8 mouse cellular contexts compared by ENCODE assay signal in the genomic region with DNA sequence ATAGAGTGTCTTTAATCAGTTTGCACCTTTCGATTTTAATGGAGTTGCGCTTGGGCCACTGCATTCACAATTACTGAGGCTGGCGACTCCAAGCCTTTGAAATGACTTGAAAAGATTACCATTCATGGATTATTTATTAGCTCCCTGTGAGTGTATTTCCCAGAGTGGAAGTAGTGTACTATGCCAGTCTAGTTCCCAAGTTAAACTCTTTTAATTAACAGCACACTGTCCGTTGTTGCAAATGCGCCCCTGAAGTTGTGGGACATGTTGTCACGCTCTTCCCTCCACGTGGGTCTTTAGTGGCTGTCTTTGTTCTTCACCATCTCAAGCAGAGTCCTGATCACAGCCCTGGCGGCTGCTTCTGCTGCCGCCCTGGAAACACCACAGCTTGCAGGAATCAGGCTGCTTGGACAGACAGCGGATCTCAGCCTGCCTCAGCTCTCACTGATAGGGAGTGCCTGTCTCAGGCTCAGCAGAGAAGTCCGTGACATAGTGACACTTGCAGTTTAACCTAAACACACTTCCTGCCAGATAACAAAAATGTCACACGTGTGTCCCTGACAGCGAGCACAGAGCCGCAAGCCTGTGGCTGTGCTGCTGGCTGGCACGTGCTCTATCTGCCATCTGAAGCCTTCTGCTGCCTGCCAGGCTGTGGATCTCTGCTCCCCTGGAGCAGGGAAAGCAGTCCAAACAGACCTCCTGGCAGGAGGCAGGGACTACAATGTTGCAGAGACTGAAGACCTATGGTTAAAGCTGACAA.
A peak's percentile ranks its signal among the peaks of the same experiment; 100 is the strongest.
DNase-seq lines count a peak whose midpoint lies in the region; ATAC-seq and TF ChIP-seq lines count a peak whose summit lies in the region.

No protein-coding gene starts in this region.

- peaks cover 0 to 4% of the 10 kb centered on the region in 2 experiments; a peak in 1 of 4 replicates for H3K4me1 ChIP-seq in CH12.LX (ENCODE audit: control insufficient read depth in 1 of 2, insufficient read depth in 2 of 2)
- H3K4me1 ChIP-seq in embryonic facial prominence, embryonic 13.5 days: peaks cover 9% of the 10 kb centered on the region
- 0 out of 2 replicates have a peak, but pooled peaks cover 8% of the 10 kb centered on the region for H3K4me1 ChIP-seq in hindbrain, embryonic 11.5 days (replicated peaks; ENCODE audit: control insufficient read depth, insufficient read depth, low read length)
- peaks cover 22% of the 10 kb centered on the region for H3K4me1 ChIP-seq in midbrain, embryonic 10.5 days
- H3K4me1 ChIP-seq in thymus, adult 2 months (replicated peaks; ENCODE audit: control insufficient read depth, insufficient read depth, low read length): peaks cover 8% of the 10 kb centered on the region; the same call in 1 of the 2 replicates

- TF ChIP-seq POLR2A in CH12.LX (IDR thresholded peaks at IDR 0.05; ENCODE audit: low read depth, low read length): no peak
- no peak for TF ChIP-seq POLR2A in thymus, adult 2 months (IDR thresholded peaks at IDR 0.05; ENCODE audit: control insufficient read depth, extremely low read depth, insufficient read depth, low read length, poor library complexity)

- ATAC-seq in embryonic facial prominence, embryonic 13.5 days (ENCODE audit: insufficient number of reproducible peaks, insufficient read depth, low FRiP score, low TSS enrichment, low read depth): no peak
- ATAC-seq in hindbrain, embryonic 11.5 days (ENCODE audit: low FRiP score): peak; percentile 75

- no peak for TF ChIP-seq EP300 in CH12.LX (IDR thresholded peaks at IDR 0.05; ENCODE audit: low read length)

- no peak for DNase-seq in CH12.LX (ENCODE audit: extremely low read depth)
- DNase-seq in adrenal gland, postnatal 14 days: peak; percentile 44
- peak; percentile 70 for DNase-seq in hindbrain, embryonic 11.5 days (ENCODE audit: low spot score)
- peak; percentile 39 to 50 for DNase-seq in layer of hippocampus, postnatal 36 days
- peak; percentile 71 for DNase-seq in midbrain, embryonic 10.5 days (ENCODE audit: low spot score)
- DNase-seq in thymus, adult 2 months: peak; percentile 37
- DNase-seq in ovary, postnatal 14 days (ENCODE audit: low spot score): no peak

- H3K4me2 ChIP-seq in CH12.LX (ENCODE audit: insufficient read depth, low read depth, poor library complexity, severe bottlenecking): no peak overlapping the region
- H3K4me2 ChIP-seq in embryonic facial prominence, embryonic 13.5 days: peak overlapping the region; percentile 53
- peak overlapping the region; percentile 37 for H3K4me2 ChIP-seq in hindbrain, embryonic 11.5 days (replicated peaks; ENCODE audit: low read depth, low read length)

- H3K27me3 ChIP-seq in CH12.LX (replicated peaks): no peaks in the 10 kb centered on the region
- peaks cover 6% of the 10 kb centered on the region for H3K27me3 ChIP-seq in embryonic facial prominence, embryonic 13.5 days
- H3K27me3 ChIP-seq in hindbrain, embryonic 11.5 days (ENCODE audit: control insufficient read depth, insufficient read depth, low read length): no peaks in the 10 kb centered on the region
- H3K27me3 ChIP-seq in midbrain, embryonic 10.5 days (ENCODE audit: low read depth, poor library complexity, severe bottlenecking): peaks cover 36% of the 10 kb centered on the region; the same call in 1 of the 2 replicates
- H3K27me3 ChIP-seq in thymus, adult 2 months (ENCODE audit: control insufficient read depth, insufficient read depth, low read length): no peaks in the 10 kb centered on the region

- in situ Hi-C loops in CH12.LX (cut with MboI; ENCODE audit: low pct_ligation_motif_present, low pct_unique_long_range_greater_than_20kb, low sequenced_read_pairs): no loop called here

- no peak for TF ChIP-seq CTCF in CH12.LX (conservative IDR thresholded peaks at IDR 0.05 in 1 of 2, IDR thresholded peaks at IDR 0.05 in 1 of 2; ENCODE audit: low read depth in 2 of 2, low read length in 2 of 2)
- TF ChIP-seq CTCF in thymus, adult 2 months (IDR thresholded peaks at IDR 0.05; ENCODE audit: borderline replicate concordance, control insufficient read depth, extremely low read depth, insufficient read depth, low read length, poor library complexity): no peak

- no peaks in the 10 kb centered on the region for H3K36me3 ChIP-seq in CH12.LX (replicated peaks in 1 of 2; ENCODE audit: control insufficient read depth in 1 of 2, insufficient read depth in 1 of 2, low read length in 1 of 2)
- no peaks in the 10 kb centered on the region for H3K36me3 ChIP-seq in embryonic facial prominence, embryonic 13.5 days
- no peaks in the 10 kb centered on the region for H3K36me3 ChIP-seq in hindbrain, embryonic 11.5 days (ENCODE audit: control insufficient read depth, insufficient read depth, low read length)
- H3K36me3 ChIP-seq in midbrain, embryonic 10.5 days: no peaks in the 10 kb centered on the region
- H3K36me3 ChIP-seq in thymus, adult 2 months (ENCODE audit: control insufficient read depth, insufficient read depth, low read length): no peaks in the 10 kb centered on the region

- dilution Hi-C loops in CH12.LX (cut with MboI; ENCODE audit: extremely low pct_ligation_motif_present, extremely low pct_unique_long_range_greater_than_20kb, low sequenced_read_pairs): no loop called here

- no peak for TF ChIP-seq RAD21 in CH12.LX (IDR thresholded peaks at IDR 0.05; ENCODE audit: low read depth, low read length)

- no peak overlapping the region for H3K9ac ChIP-seq in CH12.LX (ENCODE audit: insufficient read depth, low read depth)
- H3K9ac ChIP-seq in embryonic facial prominence, embryonic 13.5 days: peak overlapping the region; percentile 41; the same call in 1 of the 2 replicates
- peak overlapping the region; percentile 32 for H3K9ac ChIP-seq in hindbrain, embryonic 11.5 days (ENCODE audit: low read depth, low read length)

- H3K4me3 ChIP-seq in CH12.LX (replicated peaks in 1 of 3; ENCODE audit: low read depth in 2 of 3, low read length in 2 of 3, poor library complexity in 1 of 3): no peak overlapping the region
- peak overlapping the region; percentile 21 for H3K4me3 ChIP-seq in embryonic facial prominence, embryonic 13.5 days
- H3K4me3 ChIP-seq in hindbrain, embryonic 11.5 days (ENCODE audit: low read depth, low read length): peak overlapping the region; percentile 14; the same call in 1 of the 2 replicates
- H3K4me3 ChIP-seq in midbrain, embryonic 10.5 days: peak overlapping the region; percentile 47
- H3K4me3 ChIP-seq in thymus, adult 2 months (ENCODE audit: control insufficient read depth, insufficient read depth, low read length): 0 out of 2 replicates have a peak overlapping the region, but pooled peaks have one; percentile 2

- WGBS in embryonic facial prominence, embryonic 13.5 days: 12% methylated on average over 15 of the region's 15 CpGs
- 4% methylated on average over 15 of the region's 15 CpGs for WGBS in hindbrain, embryonic 11.5 days
- 7% methylated on average over 15 of the region's 15 CpGs for WGBS in midbrain, embryonic 10.5 days
- 19% methylated on average over 15 of the region's 15 CpGs for WGBS in thymus, adult 2 months

- H3K79me2 ChIP-seq in CH12.LX (replicated peaks; ENCODE audit: control insufficient read depth, extremely low read depth, insufficient read depth, poor library complexity, severe bottlenecking): no peaks in the 10 kb centered on the region

- no peaks in the 10 kb centered on the region for H3K9me3 ChIP-seq in CH12.LX (replicated peaks; ENCODE audit: low read length)
- H3K9me3 ChIP-seq in embryonic facial prominence, embryonic 13.5 days: no peaks in the 10 kb centered on the region
- H3K9me3 ChIP-seq in hindbrain, embryonic 11.5 days (ENCODE audit: control insufficient read depth, low read length): no peaks in the 10 kb centered on the region
- no peaks in the 10 kb centered on the region for H3K9me3 ChIP-seq in midbrain, embryonic 10.5 days (replicated peaks)

- H3K27ac ChIP-seq in CH12.LX (ENCODE audit: insufficient read depth, low read depth): no peak overlapping the region
- H3K27ac ChIP-seq in embryonic facial prominence, embryonic 13.5 days: no peak overlapping the region
- H3K27ac ChIP-seq in hindbrain, embryonic 11.5 days (ENCODE audit: low read depth, low read length): peak overlapping the region; percentile 64
- peak overlapping the region; percentile 73 for H3K27ac ChIP-seq in midbrain, embryonic 10.5 days (replicated peaks)
- H3K27ac ChIP-seq in thymus, adult 2 months (ENCODE audit: control insufficient read depth, insufficient read depth, low read length): no peak overlapping the region

TF ChIP-seq in CH12.LX, 34 proteins besides CTCF, POLR2A, EP300 and RAD21:
- TF ChIP-seq PAX5 (IDR thresholded peaks at IDR 0.05; ENCODE audit: low read length) (no peak), BHLHE40 (IDR thresholded peaks at IDR 0.05; ENCODE audit: low read depth, low read length) (0 out of 2 replicates have a peak, but pooled peaks have one; percentile 8)

Comparison
In these comparisons a context has a peak if more than half of its experiments do, and no peak if none do; other contexts are left out.
1. DNase-seq: peak in adrenal gland, postnatal 14 days (single experiment), hindbrain, embryonic 11.5 days (single experiment), layer of hippocampus, postnatal 36 days (2 of 2), midbrain, embryonic 10.5 days (single experiment) and thymus, adult 2 months (single experiment); none in CH12.LX (single experiment) and ovary, postnatal 14 days (single experiment).
2. H3K27ac ChIP-seq: peak in hindbrain, embryonic 11.5 days (single experiment) and midbrain, embryonic 10.5 days (single experiment); none in CH12.LX (single experiment), embryonic facial prominence, embryonic 13.5 days (single experiment) and thymus, adult 2 months (single experiment).
3. H3K4me3 ChIP-seq: peak in embryonic facial prominence, embryonic 13.5 days (single experiment), hindbrain, embryonic 11.5 days (single experiment), midbrain, embryonic 10.5 days (single experiment) and thymus, adult 2 months (single experiment); none in CH12.LX (0 of 3).